Mouse (Mus musculus): ENCODE measurements around the gene Htt. TPM values are rescaled to one million over a fixed set of nuclear protein-coding genes. Genes with fewer than 3 reads are reported as not detected.
"Not testable (repeated sequence)": the region's sequence is repeated elsewhere in the genome, so short reads cannot be mapped to it uniquely, and the experiment has no call there.

Gene Htt
- polyA plus RNA-seq, 1 experiment from 2014 or later = 15.5 TPM

DNA sequence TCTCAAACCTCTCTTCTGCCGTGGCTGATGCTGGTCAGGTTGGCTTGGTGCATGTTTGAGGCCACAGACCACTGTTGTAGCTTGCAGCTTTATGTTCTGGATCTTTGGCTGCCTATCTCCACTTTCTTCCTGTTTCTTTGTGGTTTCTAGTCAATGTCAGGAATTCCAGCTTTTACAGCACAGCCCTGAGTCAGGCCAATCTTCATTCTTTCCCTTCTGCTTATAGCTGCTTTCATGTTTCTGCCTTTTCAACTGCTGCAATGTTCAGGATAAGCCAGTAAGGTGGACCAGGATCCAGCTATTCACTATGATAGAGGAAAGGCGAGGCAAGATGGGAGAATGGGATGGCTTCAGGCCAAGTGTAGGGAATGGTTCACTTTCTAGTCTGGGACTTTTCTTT, 29.6 kb downstream of the Htt start:
- Histone ChIP-seq H3K27ac (replicated peaks) (no peak overlapping the region), H3K36me3 (replicated peaks) (peaks cover 80% of the 10 kb centered on the region), H3K4me1 (no peaks in the 10 kb centered on the region), H3K9me3 (no peaks in the 10 kb centered on the region), H3K27me3 (replicated peaks; ENCODE audit: low read depth, poor library complexity, severe bottlenecking) (no peaks in the 10 kb centered on the region), H3K4me3 (no peak overlapping the region)
- no peak for DNase-seq (ENCODE audit: low spot score)
- 89% methylated on average over 2 of the region's 2 CpGs for WGBS

DNA sequence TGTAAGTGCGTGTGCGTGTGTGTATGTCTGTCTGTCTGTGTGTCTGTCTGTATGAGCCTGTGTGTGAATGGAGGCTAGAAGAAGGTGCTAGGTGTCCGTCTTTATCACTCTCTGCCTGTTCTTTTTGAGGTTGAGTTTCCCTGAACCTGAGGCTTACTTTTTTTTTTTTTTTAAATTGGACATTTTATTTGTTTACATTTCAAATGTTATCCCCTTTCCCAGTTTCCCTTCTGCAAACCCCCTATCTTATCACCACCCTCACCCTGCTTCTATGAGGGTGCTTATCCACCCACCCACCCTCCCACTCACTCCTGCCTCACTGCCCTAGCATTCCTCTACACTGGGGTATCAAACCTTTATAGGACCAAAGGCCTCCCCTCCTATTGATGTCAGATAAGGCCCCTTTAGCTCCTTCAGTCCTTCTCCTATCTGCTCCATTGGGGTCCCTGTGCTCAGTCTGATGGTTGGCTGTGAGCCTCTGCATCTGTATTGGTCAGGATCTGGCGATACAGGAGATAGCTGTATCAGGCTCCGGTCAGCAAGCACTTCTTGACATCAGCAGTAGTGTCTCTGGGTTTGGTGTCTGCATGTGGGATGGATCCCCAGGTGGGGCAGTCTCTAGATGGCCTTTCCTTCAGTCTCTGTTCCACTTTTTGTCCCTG, 38.9 kb downstream of the Htt start:
- H3K36me3 ChIP-seq (replicated peaks) = peaks cover 76% of the 10 kb centered on the region
- no peaks in the 10 kb centered on the region for H3K4me1 ChIP-seq
- H3K27ac ChIP-seq (replicated peaks) = no peak overlapping the region
- H3K4me3 ChIP-seq = no peak overlapping the region
- DNase-seq (ENCODE audit: low spot score) = no peak
- WGBS = 92% methylated on average over 5 of the region's 5 CpGs
- H3K9me3 ChIP-seq = no peaks in the 10 kb centered on the region
- no peaks in the 10 kb centered on the region for H3K27me3 ChIP-seq (replicated peaks; ENCODE audit: low read depth, poor library complexity, severe bottlenecking)

DNA sequence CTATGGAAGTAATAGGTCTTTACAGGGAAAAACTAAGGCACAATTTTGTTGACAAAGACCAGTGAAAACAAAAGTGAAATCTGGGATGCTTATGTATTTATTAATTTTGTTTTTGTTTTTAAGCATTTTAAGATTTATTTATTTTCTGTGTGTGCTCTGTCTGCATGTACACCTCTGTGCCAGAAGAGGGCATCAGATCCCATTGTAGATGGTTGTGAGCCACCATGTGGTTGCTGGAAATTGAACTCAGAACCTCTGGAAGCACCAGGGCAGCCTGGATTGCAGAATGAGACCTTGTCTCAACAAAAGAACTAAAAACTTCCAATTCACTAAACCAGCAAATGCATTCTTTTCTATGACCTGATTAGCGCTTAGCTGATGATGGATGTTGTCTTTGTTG, 44.5 kb downstream of the Htt start:
- H3K4me1 ChIP-seq = no peaks in the 10 kb centered on the region
- H3K27ac ChIP-seq (replicated peaks) = no peak overlapping the region
- no peak overlapping the region for H3K4me3 ChIP-seq
- H3K9me3 ChIP-seq = no peaks in the 10 kb centered on the region
- WGBS = 93% methylated on average over 1 of the region's 1 CpGs
- DNase-seq (ENCODE audit: low spot score) = no peak
- no peaks in the 10 kb centered on the region for H3K27me3 ChIP-seq (replicated peaks; ENCODE audit: low read depth, poor library complexity, severe bottlenecking)
- peaks cover 67% of the 10 kb centered on the region for H3K36me3 ChIP-seq (replicated peaks)

DNA sequence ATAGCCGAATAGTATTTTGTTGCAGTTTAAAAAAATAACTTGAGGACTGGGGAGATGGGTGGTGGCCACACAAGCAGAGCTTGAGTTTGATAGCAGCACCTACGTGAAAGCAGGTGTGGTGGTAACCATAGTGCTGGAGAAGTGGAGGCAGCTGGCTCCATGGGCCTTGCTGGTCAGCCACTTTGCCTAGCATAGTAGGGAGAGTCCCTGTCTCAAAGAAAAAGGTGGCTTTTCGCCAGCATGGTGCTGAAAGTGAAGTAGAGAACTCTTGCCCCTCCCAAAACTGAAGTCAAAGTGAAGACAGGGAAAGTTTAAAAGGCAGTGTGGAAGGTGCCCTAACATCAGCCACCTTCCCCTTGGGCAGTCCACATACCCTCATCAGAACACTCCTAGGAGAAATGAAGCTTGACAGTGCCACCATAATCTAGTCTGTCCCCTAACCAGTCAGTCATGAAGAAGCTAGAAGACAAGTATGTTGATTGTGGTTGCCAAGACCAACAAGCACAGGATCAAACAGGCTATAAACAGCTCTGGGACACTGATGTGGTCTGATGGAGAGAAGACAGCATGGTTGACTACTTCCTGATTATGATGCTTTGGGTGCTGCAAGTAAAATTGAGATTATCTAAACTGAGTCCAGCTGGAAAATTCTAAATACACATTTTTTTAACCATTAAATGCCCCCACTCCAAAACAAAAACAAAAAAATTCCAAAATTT, 61.0 kb downstream of the Htt start:
- Histone ChIP-seq H3K27me3 (replicated peaks; ENCODE audit: low read depth, poor library complexity, severe bottlenecking) (no peaks in the 10 kb centered on the region), H3K4me1 (no peaks in the 10 kb centered on the region), H3K4me3 (no peak overlapping the region), H3K36me3 (replicated peaks) (peaks cover 83% of the 10 kb centered on the region), H3K9me3 (no peaks in the 10 kb centered on the region), H3K27ac (replicated peaks) (no peak overlapping the region)
- 93% methylated on average over 3 of the region's 3 CpGs for WGBS
- DNase-seq (ENCODE audit: low spot score) = no peak

DNA sequence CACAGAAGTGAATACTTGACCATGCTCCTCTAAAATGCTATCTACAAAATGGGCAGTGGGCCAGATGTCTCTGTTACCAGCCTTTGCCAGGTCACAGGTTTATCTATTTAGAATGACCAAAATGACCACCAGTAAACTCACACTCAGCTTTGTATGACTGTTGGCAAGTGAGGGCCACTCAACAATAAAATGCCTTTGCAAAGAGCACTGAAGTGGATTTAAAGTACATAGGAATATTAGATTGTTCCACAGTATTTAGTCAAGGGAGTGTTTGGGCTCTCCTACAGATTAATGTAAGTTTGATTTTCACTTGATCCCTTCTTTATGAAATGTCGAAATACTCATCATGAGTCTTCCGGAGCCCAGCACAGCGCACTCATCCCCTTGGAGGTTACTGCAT, 92.5 kb downstream of the Htt start:
- Histone ChIP-seq H3K27me3 (replicated peaks; ENCODE audit: low read depth, poor library complexity, severe bottlenecking) (no peaks in the 10 kb centered on the region), H3K36me3 (replicated peaks) (peaks cover 74% of the 10 kb centered on the region), H3K27ac (replicated peaks) (no peak overlapping the region), H3K4me1 (no peaks in the 10 kb centered on the region), H3K9me3 (no peaks in the 10 kb centered on the region), H3K4me3 (no peak overlapping the region)
- WGBS = 96% methylated on average over 3 of the region's 3 CpGs
- DNase-seq (ENCODE audit: low spot score) = no peak

DNA sequence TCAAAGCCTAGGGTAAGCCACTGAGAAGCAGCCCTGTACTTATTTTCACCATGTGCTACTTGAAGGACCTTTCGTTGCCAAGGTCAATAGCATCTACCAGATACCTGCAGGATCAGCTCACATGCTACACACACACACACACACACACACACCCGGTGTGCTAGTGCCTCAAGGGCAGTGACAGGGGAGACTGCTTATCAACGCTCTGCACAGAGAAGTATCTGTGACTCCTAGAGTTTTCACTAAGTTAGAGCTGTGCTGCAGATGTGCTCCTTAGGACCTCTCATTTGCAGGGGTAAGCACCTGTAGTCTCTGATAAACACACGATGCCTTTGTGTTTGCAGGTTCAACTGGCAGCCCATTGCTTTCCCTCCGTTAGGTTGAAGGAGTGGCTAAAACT, 103.8 kb downstream of the Htt start:
- no peak overlapping the region for H3K27ac ChIP-seq (replicated peaks)
- H3K27me3 ChIP-seq (replicated peaks; ENCODE audit: low read depth, poor library complexity, severe bottlenecking) = no peaks in the 10 kb centered on the region
- H3K9me3 ChIP-seq = no peaks in the 10 kb centered on the region
- DNase-seq (ENCODE audit: low spot score) = no peak
- H3K4me1 ChIP-seq = no peaks in the 10 kb centered on the region
- WGBS = 94% methylated on average over 5 of the region's 5 CpGs
- H3K36me3 ChIP-seq (replicated peaks) = peaks cover 88% of the 10 kb centered on the region
- no peak overlapping the region for H3K4me3 ChIP-seq

DNA sequence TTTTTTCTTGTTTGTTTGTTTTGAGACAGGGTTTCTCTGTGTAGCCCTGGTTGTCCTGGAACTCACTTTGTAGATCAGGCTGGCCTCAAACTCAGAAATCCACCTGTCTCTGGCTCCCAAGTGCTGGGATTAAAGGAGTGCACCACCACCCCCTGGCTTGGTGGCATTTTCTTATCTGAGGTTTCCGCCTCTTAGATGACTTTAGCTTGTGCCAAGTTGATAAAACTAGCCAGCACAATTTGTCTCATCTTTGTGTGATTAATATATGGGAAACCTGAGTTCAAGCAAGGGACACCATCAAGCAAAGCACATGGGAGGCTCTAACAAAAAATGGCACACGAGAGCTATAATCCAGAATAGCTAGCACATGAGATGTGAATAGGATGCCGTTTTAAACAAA, 118.8 kb downstream of the Htt start:
- not testable (repeated sequence) for H3K4me1 ChIP-seq; H3K9me3 ChIP-seq; H3K4me3 ChIP-seq; DNase-seq (ENCODE audit: low spot score); H3K27ac ChIP-seq (replicated peaks); H3K27me3 ChIP-seq (replicated peaks; ENCODE audit: low read depth, poor library complexity, severe bottlenecking)
- H3K36me3 ChIP-seq (replicated peaks) = peaks cover 89% of the 10 kb centered on the region
- WGBS = 92% methylated on average over 3 of the region's 3 CpGs

DNA sequence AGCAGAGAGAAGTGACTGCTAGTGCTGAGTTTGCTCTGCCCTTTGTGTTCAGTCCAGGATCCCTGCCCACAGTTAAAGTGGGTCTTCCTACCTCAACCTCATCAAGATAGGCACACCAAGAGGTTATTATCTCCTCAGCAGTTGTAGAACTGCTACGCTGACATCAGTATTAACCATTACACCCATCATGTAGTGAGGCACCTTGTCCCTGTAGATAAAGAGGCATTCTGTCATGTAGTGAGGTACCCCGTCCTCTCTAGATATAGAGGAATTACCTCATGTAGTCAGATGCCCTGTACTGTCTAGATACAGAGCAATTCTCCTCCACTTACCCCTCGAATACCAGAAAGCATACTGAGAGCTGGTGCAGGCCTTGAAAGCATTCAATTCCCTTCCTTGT, 119.5 kb downstream of the Htt start:
- Histone ChIP-seq H3K36me3 (replicated peaks) (peaks cover 86% of the 10 kb centered on the region), H3K4me3 (no peak overlapping the region), H3K27me3 (replicated peaks; ENCODE audit: low read depth, poor library complexity, severe bottlenecking) (no peaks in the 10 kb centered on the region), H3K27ac (replicated peaks) (no peak overlapping the region), H3K4me1 (no peaks in the 10 kb centered on the region), H3K9me3 (no peaks in the 10 kb centered on the region)
- 91% methylated on average over 3 of the region's 3 CpGs for WGBS
- DNase-seq (ENCODE audit: low spot score) = no peak

DNA sequence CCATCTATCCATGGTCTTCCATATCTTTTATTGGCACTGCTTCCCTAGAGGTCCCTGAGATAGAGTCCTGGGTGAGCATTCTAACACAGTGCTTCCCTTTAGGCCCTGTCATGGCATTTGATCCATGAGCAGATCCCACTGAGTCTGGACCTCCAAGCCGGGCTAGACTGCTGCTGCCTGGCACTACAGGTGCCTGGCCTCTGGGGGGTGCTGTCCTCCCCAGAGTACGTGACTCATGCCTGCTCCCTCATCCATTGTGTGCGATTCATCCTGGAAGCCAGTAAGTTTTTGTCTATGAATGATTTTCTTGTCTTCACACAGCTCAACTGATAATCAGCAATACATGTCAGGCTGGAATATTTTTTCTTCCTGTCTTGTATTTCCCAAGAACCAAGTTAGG, 123.7 kb downstream of the Htt start:
- Histone ChIP-seq H3K36me3 (replicated peaks) (peaks cover 83% of the 10 kb centered on the region), H3K4me1 (no peaks in the 10 kb centered on the region), H3K9me3 (no peaks in the 10 kb centered on the region), H3K27me3 (replicated peaks; ENCODE audit: low read depth, poor library complexity, severe bottlenecking) (no peaks in the 10 kb centered on the region), H3K27ac (replicated peaks) (no peak overlapping the region), H3K4me3 (no peak overlapping the region)
- WGBS = 81% methylated on average over 3 of the region's 3 CpGs
- DNase-seq (ENCODE audit: low spot score) = no peak

DNA sequence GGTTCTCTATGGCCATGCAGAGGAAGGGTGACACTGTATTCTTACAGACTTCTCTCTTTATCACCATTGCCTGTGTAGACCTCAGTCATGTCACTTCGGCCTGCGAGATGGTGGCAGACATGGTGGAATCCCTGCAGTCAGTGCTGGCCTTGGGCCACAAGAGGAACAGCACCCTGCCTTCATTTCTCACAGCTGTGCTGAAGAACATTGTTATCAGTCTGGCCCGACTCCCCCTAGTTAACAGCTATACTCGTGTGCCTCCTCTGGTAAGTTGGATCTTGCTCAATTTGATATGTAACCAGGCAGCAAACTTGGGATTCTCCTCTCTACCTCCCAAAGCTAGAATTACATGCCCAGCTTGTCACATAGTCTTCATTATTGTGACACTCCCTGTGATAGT, 127.7 kb downstream of the Htt start:
- DNase-seq (ENCODE audit: low spot score) = no peak
- H3K27ac ChIP-seq (replicated peaks) = no peak overlapping the region
- peaks cover 92% of the 10 kb centered on the region for H3K36me3 ChIP-seq (replicated peaks)
- H3K9me3 ChIP-seq = no peaks in the 10 kb centered on the region
- H3K27me3 ChIP-seq (replicated peaks; ENCODE audit: low read depth, poor library complexity, severe bottlenecking) = no peaks in the 10 kb centered on the region
- WGBS = 93% methylated on average over 4 of the region's 4 CpGs
- no peak overlapping the region for H3K4me3 ChIP-seq
- H3K4me1 ChIP-seq = no peaks in the 10 kb centered on the region

DNA sequence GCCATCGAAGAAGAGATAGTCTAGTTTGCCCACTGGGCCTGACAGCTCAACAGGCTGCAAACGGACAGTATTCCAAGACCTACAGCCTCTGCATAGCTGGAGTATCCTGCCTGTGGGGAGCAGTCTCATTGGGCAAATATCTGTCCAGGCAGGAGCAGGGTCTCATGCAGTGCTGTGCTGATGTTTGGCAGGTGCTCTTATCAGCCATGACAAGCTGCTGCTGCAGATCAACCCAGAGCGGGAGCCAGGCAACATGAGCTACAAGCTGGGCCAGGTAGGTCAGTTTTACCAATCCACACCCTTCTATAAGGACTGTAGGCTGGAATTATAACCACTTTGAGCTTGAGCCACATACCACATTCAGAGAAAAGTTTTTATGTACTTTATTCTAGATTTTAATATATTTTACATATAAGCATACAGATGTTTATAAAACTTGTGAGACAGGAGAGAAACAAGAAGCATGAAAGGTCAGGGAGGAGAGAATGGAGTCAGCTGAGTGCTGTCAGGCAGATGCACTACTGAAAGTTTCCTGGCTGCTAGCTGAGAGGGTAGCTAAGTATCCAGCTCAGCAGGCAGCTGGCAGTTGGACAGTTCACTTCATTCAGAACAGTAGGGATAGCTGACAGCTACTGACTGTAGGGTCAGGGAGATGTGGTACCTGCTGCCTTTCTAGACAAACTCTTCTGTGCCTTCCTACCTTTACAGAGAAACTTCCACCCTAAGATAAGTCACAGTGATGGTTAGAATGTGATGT, 135.3 kb downstream of the Htt start:
- WGBS = 91% methylated on average over 3 of the region's 3 CpGs
- Histone ChIP-seq H3K27ac (replicated peaks) (no peak overlapping the region), H3K4me3 (no peak overlapping the region), H3K4me1 (no peaks in the 10 kb centered on the region), H3K9me3 (no peaks in the 10 kb centered on the region), H3K27me3 (replicated peaks; ENCODE audit: low read depth, poor library complexity, severe bottlenecking) (no peaks in the 10 kb centered on the region), H3K36me3 (replicated peaks) (peaks cover 98% of the 10 kb centered on the region)
- DNase-seq (ENCODE audit: low spot score) = no peak

DNA sequence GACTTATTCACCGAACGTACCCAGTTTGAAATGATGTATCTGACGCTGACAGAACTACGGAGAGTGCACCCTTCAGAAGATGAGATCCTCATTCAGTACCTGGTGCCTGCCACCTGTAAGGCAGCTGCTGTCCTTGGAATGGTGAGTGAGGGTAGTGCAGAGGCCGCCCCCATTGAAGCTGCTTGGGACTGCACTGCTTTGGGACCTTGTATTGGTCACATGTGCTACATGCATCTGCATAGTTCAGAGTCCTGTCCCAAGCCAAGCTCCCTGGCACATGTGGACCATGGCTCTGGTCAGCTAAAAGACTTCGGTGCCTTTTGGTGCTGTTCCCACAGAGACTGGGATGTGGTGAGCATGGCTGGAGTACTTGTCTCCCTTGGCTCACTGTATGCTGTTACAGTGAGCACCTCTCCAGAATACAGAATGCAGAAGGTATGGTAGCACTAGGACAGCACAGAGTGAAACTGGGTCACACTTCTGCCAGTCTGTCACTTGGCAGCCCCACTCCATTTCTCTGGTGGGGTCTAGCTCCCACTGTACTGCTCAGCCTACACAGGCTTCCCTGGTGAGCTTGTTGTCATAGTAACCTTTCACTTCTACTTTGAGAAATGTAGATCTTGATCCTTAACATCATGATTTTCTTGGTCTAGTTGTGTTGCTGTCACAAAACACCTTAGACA, 138.4 kb downstream of the Htt start:
- WGBS = 95% methylated on average over 6 of the region's 6 CpGs
- Histone ChIP-seq H3K27me3 (replicated peaks; ENCODE audit: low read depth, poor library complexity, severe bottlenecking) (no peaks in the 10 kb centered on the region), H3K27ac (replicated peaks) (no peak overlapping the region), H3K4me1 (no peaks in the 10 kb centered on the region), H3K4me3 (no peak overlapping the region), H3K36me3 (replicated peaks) (peaks cover 98% of the 10 kb centered on the region), H3K9me3 (no peaks in the 10 kb centered on the region)
- DNase-seq (ENCODE audit: low spot score) = no peak
